Mouse (Mus musculus) kidney, embryonic 15.5 days (tissue): ENCODE results near the gene Gm9639. TPM values are rescaled to one million over a fixed set of nuclear protein-coding genes. Genes with fewer than 3 reads are reported as not detected.
"Not testable (repeated sequence)": the region's sequence is repeated elsewhere in the genome, so short reads cannot be mapped to it uniquely, and the experiment has no call there.

Experiments
- ATAC-seq: fragments of 200-750 bp; cut with Nextera tagmentation; replicated peaks from 2 replicates; pipeline ENCODE4 v1.8.0; 2017; ENCODE audit warnings: moderate TSS enrichment; ENCODE audit not compliant: low FRiP score
- H3K27ac ChIP-seq: fragments of 300-500 bp; sonication (generic); 2 replicates; pipeline ENCODE4 v1.5.1; 2015; ENCODE audit warnings: mild to moderate bottlenecking, inconsistent platforms
- H3K27me3 ChIP-seq: fragments of 300-500 bp; sonication (generic); 2 replicates; pipeline ENCODE4 v1.6.1; 2015; ENCODE audit warnings: inconsistent platforms
- H3K36me3 ChIP-seq: fragments of 300-500 bp; sonication (generic); 2 replicates; pipeline ENCODE4 v1.6.1; 2015; ENCODE audit warnings: inconsistent platforms
- H3K4me1 ChIP-seq: fragments of 300-500 bp; sonication (generic); 2 replicates; pipeline ENCODE4 v1.6.1; 2015; ENCODE audit warnings: inconsistent platforms
- H3K4me2 ChIP-seq: fragments of 300-500 bp; sonication (generic); 2 replicates; pipeline ENCODE4 v1.6.1; 2015; ENCODE audit warnings: moderate library complexity, mild to moderate bottlenecking, inconsistent platforms
- H3K4me3 ChIP-seq: fragments of 300-500 bp; sonication (generic); replicated peaks from 2 replicates; pipeline ENCODE4 v1.5.1; 2015; ENCODE audit warnings: mild to moderate bottlenecking, inconsistent platforms
- H3K9ac ChIP-seq: fragments of 300-500 bp; sonication (generic); 2 replicates; pipeline ENCODE4 v1.6.1; 2015; ENCODE audit warnings: mild to moderate bottlenecking, inconsistent platforms
- H3K9me3 ChIP-seq: fragments of 300-500 bp; sonication (generic); replicated peaks from 2 replicates; pipeline ENCODE4 v1.6.1; 2016; ENCODE audit warnings: inconsistent platforms
- WGBS: fragments of 180-500 bp; shearing (Covaris S2); methylation state at CpG from one replicate; pipeline ENCODE4 v1.1.7; 2015; ENCODE audit warnings: mixed read lengths; 5-methylcytosine and 5-hydroxymethylcytosine counted together
- polyA plus RNA-seq: library from polyadenylated mRNA; unstranded; fragments of >200 nt; fragmentation: Nextera tagmentation; extraction: Ambion mirVana; gene quantifications from 2 replicates; pipeline ENCODE4 v1.2.1, GENCODE M21; 2015

The Gm9639 gene
- polyA plus RNA-seq: not detected in 2 replicates

DNA sequence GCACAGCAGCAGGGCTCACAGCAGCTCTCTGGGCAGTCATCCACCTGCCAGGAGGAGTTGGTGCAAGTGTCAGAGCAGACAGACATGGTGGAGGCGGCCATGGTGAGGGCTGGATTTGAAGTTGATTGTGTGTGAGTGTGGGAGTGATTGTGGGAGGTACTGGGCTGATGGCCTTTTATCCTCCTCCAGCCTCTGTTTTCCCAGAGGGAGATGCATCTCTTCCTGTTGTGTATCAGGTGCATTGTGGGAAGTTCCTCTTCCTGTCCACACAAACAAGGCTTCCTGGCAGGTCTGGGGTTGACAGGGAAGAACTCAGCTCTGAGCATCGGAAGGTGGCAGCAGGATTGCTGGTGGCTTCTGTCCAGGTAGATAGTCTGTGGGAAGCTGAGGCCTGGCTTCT lies at the start of gene Gm9639:
Gene Gm9639, minus strand, starts transcription at position 101 of the 400 bp plus-strand sequence.
- H3K4me1 ChIP-seq: 0 out of 2 replicates have a peak, but pooled peaks cover 2% of the 10 kb centered on the region
- no peak within 1 kb of the TSS for H3K27ac ChIP-seq
- H3K9ac ChIP-seq: no peak within 1 kb of the TSS
- no peak within 1 kb of the TSS for H3K4me3 ChIP-seq
- ATAC-seq: no peak
- H3K9me3 ChIP-seq: no peaks in the 10 kb centered on the region
- H3K4me2 ChIP-seq: no peak within 1 kb of the TSS
- no peaks in the 10 kb centered on the region for H3K36me3 ChIP-seq
- no peaks in the 10 kb centered on the region for H3K27me3 ChIP-seq
- 39% methylated on average over 2 of the region's 2 CpGs for WGBS

DNA sequence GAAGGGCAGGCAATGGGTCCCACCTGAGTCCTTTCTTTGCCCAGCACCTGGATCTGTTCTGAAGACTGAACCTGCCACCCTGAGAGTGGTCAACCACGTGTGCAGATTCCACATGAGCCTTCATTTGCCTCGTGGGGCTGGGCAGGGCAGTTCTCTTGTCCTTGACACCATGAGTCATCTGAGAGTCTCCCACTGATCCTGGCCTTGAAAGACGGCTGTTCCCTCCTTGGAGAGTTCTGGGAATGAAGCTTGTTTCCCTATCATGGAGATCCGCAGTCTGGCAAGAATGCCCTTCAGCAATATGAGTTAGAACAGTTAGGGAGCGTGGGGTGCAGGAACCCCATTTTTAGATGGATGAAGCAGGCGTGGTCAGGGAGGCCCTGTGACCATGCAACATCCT lies 44.1 kb upstream of the Gm9639 start:
- Histone ChIP-seq H3K27ac (no peak overlapping the region), H3K27me3 (no peaks in the 10 kb centered on the region), H3K4me2 (no peak overlapping the region), H3K9ac (no peak overlapping the region), H3K4me1 (no peaks in the 10 kb centered on the region), H3K36me3 (no peaks in the 10 kb centered on the region), H3K4me3 (no peak overlapping the region), H3K9me3 (no peaks in the 10 kb centered on the region)
- no peak for ATAC-seq
- WGBS: 70% methylated on average over 6 of the region's 6 CpGs

DNA sequence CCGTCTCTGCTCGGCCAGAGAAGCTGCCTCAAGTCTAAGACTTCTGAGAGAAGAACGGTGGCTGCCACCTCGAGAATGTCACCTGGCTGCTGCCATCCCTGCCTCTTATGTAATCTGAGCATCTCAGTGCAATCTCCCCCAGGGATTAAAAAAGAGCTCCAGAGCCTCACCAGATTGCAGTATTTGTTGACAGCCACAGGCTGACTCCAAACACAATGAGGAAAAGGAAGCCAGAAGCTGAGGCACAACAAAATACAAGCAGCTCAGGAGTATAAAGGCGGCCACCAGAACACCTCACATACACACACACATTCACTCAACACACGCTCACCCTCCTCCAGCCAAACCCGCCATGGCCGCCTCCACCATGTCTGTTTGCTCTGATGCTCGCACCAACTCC lies 40.8 kb upstream of the Gm9639 start, which contains the start of gene Krtap10-10:
Gene Krtap10-10, plus strand, starts transcription at position 301 of the 400 bp plus-strand sequence.
- no peaks in the 10 kb centered on the region for H3K36me3 ChIP-seq
- WGBS: 70% methylated on average over 9 of the region's 9 CpGs
- no peak within 1 kb of the TSS for H3K4me3 ChIP-seq
- H3K27me3 ChIP-seq: no peaks in the 10 kb centered on the region
- no peak within 1 kb of the TSS for H3K4me2 ChIP-seq
- no peak for ATAC-seq
- no peaks in the 10 kb centered on the region for H3K4me1 ChIP-seq
- no peak within 1 kb of the TSS for H3K27ac ChIP-seq
- H3K9me3 ChIP-seq: no peaks in the 10 kb centered on the region
- H3K9ac ChIP-seq: no peak within 1 kb of the TSS

DNA sequence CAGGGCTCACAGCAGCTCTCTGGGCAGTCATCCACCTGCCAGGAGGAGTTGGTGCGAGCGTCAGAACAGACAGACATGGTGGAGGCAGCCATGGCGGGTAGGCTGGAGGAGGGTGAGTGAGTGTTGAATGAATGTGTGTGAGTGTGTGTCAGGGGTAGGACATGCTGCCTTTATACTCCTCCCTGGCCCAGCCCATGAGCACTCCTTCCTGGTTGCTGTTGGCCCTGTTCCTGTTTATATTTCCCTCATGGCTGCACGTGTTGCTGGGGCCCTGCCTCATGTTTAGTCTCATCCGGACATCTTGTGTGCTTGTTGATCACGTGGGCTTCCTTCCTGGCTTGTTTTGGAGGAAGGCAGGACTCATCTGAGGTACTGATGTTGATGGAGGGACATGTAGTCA lies 32.1 kb upstream of the Gm9639 start, which contains the start of gene Krtap10-4:
Gene Krtap10-4, minus strand, starts transcription at position 145 of the 400 bp plus-strand sequence.
- Histone ChIP-seq H3K9me3 (no peaks in the 10 kb centered on the region), H3K36me3 (no peaks in the 10 kb centered on the region), H3K27me3 (no peaks in the 10 kb centered on the region), H3K9ac (no peak within 1 kb of the TSS), H3K27ac (no peak within 1 kb of the TSS), H3K4me2 (no peak within 1 kb of the TSS), H3K4me3 (no peak within 1 kb of the TSS), H3K4me1 (no peaks in the 10 kb centered on the region)
- WGBS: 61% methylated on average over 6 of the region's 6 CpGs
- no peak for ATAC-seq

DNA sequence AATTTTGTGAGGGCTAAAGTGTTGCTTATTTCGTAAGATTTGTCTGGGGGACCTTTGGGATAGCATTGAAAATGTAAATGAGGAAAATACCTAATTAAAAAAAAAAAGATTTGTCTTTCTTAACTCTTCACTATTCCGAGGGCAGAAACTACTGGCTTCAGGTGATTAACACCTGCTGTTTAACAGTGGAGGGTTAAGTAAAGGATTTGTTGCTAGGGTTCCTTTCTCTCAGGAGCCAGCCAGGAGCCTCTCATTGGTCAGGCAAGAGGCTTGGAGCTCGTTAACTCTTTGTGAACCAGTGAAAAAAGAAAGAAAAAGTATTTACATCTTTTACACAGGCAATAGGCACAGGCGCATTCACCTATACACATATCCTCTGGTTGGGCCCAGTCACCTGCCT lies 24.3 kb upstream of the Gm9639 start:
- H3K27me3 ChIP-seq: no peaks in the 10 kb centered on the region
- H3K9ac ChIP-seq: no peak overlapping the region
- no peak for ATAC-seq
- no peaks in the 10 kb centered on the region for H3K36me3 ChIP-seq
- no peaks in the 10 kb centered on the region for H3K4me1 ChIP-seq
- H3K9me3 ChIP-seq: no peaks in the 10 kb centered on the region
- H3K4me2 ChIP-seq: no peak overlapping the region
- H3K27ac ChIP-seq: no peak overlapping the region
- WGBS: 51% methylated on average over 4 of the region's 4 CpGs
- H3K4me3 ChIP-seq: no peak overlapping the region

DNA sequence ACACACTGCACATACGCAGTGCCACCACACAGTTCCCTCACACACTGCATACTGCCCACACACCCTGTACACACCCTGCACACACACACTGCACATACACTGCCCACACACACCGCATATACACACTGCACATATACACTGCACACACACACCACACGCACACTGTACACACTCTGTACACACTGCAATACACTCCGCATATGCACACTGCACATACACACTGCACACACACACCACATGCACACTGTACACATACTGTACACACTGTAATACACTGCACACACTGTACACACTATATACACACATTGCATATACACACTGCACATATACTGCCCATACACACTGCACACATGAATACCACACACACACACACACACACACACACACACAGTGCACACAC lies 23.6 kb upstream of the Gm9639 start:
- H3K9ac ChIP-seq: no peak overlapping the region
- no peak overlapping the region for H3K27ac ChIP-seq
- no peak for ATAC-seq
- no peaks in the 10 kb centered on the region for H3K4me1 ChIP-seq
- H3K9me3 ChIP-seq: no peaks in the 10 kb centered on the region
- no peak overlapping the region for H3K4me3 ChIP-seq
- H3K36me3 ChIP-seq: no peaks in the 10 kb centered on the region
- H3K27me3 ChIP-seq: no peaks in the 10 kb centered on the region
- 96% methylated on average over 4 of the region's 4 CpGs for WGBS
- H3K4me2 ChIP-seq: no peak overlapping the region

DNA sequence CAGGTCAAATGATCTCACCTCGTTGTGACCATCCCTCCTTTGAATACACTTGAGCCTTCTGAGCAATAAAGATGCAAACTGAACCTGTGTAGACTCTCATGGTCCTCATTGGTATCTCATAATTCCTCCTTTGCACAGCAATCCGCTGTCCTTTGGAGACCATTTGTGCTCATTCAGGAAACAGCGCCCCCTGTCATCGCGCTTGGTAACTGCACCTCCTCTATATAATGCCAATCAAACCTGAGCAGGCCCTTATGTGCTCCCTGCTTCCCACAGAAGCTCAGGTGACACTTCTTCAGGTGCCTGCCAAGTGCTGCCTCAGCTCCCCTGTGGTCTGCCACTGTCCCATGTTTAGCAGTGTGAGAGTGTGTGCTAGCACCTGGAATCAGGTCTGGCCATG lies 20.6 kb upstream of the Gm9639 start:
- 30% methylated on average over 5 of the region's 5 CpGs for WGBS

DNA sequence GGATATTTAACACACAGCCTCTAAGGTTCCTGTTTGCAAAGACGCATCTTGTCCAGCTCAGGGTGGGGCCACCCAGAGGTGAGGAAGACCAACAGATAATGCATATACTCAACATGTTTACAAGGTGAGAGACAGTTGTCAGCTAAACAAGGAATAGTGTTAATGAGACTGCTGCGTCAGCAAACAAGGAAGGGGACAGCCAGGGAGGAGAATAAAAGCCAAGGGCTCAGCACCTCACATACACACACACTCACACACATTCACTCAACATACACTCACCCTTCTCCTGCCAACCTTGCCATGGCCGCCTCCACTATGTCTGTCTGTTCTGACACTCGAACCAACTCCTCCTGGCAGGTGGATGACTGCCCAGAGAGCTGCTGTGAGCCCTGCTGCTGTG lies 19.5 kb upstream of the Gm9639 start, which contains the start of gene Gm2696:
Gene Gm2696, plus strand, starts transcription at position 301 of the 400 bp plus-strand sequence.
- no peaks in the 10 kb centered on the region for H3K36me3 ChIP-seq
- H3K27ac ChIP-seq: no peak within 1 kb of the TSS
- no peaks in the 10 kb centered on the region for H3K27me3 ChIP-seq
- ATAC-seq: no peak
- 53% methylated on average over 4 of the region's 4 CpGs for WGBS
- no peaks in the 10 kb centered on the region for H3K4me1 ChIP-seq
- no peaks in the 10 kb centered on the region for H3K9me3 ChIP-seq
- H3K9ac ChIP-seq: no peak within 1 kb of the TSS
- no peak within 1 kb of the TSS for H3K4me2 ChIP-seq
- H3K4me3 ChIP-seq: no peak within 1 kb of the TSS

More for the DNA sequence above, 20.6 kb upstream of the Gm9639 start:
- Histone ChIP-seq H3K4me1 (no peaks in the 10 kb centered on the region), H3K9me3 (no peaks in the 10 kb centered on the region), H3K4me2 (no peak overlapping the region), H3K27me3 (no peaks in the 10 kb centered on the region), H3K36me3 (no peaks in the 10 kb centered on the region), H3K27ac (no peak overlapping the region), H3K9ac (no peak overlapping the region), H3K4me3 (no peak overlapping the region)
- ATAC-seq: no peak

DNA sequence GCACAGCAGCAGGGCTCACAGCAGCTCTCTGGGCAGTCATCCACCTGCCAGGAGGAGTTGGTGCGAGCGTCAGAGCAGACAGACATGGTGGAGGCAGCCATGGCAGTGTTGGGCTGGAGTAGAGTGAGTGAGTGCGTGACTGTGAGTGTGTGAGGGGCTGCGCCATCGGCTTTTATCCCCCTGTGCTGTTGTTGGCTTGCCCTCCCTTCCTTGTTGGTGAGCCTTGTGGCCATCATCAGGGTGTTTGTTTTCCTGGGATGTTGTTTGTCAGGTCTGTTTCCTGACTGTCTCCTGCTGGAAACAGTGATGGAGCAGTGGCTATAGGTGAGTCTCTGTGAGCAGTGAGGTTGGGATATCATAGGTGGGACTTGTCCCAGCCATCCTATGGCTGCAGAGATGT lies 16.9 kb upstream of the Gm9639 start, which contains the start of gene Gm9507:
Gene Gm9507, minus strand, starts transcription at position 101 of the 400 bp plus-strand sequence.
- ATAC-seq: no peak
- Histone ChIP-seq H3K4me2 (no peak within 1 kb of the TSS), H3K9ac (no peak within 1 kb of the TSS), H3K4me1 (no peaks in the 10 kb centered on the region), H3K27me3 (no peaks in the 10 kb centered on the region), H3K27ac (no peak within 1 kb of the TSS), H3K4me3 (no peak within 1 kb of the TSS), H3K36me3 (no peaks in the 10 kb centered on the region), H3K9me3 (no peaks in the 10 kb centered on the region)
- WGBS: 68% methylated on average over 5 of the region's 5 CpGs

DNA sequence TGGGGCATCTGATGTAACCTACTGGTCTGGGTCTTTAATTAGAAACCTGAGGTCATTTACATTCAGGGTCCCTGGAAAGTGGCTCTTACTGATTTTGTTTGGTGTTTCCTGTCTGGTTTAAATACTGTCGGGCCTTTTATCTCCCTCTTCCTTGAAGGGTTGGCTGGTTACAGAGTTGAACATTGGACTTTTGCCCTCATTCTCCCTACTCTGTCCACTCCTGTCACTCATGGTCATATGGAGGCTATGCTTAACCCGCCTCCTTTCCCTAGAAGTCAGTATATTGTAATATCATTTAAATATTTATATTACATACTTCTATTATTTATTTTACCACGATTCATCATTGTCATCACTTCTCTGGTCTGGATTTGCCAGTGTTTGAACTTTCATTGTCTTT lies 9.2 kb upstream of the Gm9639 start:
- Histone ChIP-seq H3K36me3 (no peaks in the 10 kb centered on the region), H3K27me3 (no peaks in the 10 kb centered on the region), H3K4me1 (no peaks in the 10 kb centered on the region), H3K9me3 (no peaks in the 10 kb centered on the region), H3K4me2 (no peak overlapping the region), H3K4me3 (no peak overlapping the region), H3K27ac (no peak overlapping the region), H3K9ac (no peak overlapping the region)
- ATAC-seq: no peak
- 84% methylated on average over 3 of the region's 3 CpGs for WGBS

DNA sequence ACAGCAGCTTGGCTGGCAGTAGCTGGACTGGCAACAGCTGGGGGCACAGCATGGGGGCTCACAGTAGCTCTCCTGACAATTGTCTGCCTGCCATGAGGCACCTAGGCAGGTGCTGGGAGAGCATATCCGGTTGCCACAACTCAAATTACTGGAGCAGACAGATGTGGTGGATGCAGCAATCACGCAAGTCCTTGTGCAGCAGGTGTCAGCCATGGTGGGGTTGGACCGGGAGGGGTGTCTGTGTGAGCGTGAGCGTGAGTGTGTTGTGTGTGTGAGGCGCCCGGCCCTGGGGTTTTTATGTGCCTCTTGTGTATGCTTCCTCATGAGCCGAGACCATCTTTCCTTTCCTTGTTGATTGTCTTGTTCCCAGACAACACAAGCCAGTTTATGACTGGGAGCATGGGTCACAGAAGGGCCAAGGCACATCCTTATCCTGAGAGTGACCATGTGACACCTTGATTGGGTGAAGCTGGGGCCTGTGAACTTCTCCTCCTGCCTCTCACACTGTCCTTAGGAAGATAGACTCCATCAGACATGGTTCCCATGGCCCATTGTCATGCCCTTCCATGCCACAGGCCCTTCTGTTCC lies 4.1 kb upstream of the Gm9639 start, which contains the start of gene Gm19668:
Gene Gm19668, minus strand, starts transcription at position 213 of the 588 bp plus-strand sequence.
- no peak within 1 kb of the TSS for H3K27ac ChIP-seq
- H3K4me1 ChIP-seq: 0 out of 2 replicates have a peak, but pooled peaks cover 2% of the 10 kb centered on the region
- no peaks in the 10 kb centered on the region for H3K9me3 ChIP-seq
- H3K27me3 ChIP-seq: no peaks in the 10 kb centered on the region
- H3K4me2 ChIP-seq: no peak within 1 kb of the TSS
- H3K36me3 ChIP-seq: no peaks in the 10 kb centered on the region
- 46% methylated on average over 8 of the region's 8 CpGs for WGBS
- no peak within 1 kb of the TSS for H3K4me3 ChIP-seq
- no peak within 1 kb of the TSS for H3K9ac ChIP-seq
- ATAC-seq: no peak

DNA sequence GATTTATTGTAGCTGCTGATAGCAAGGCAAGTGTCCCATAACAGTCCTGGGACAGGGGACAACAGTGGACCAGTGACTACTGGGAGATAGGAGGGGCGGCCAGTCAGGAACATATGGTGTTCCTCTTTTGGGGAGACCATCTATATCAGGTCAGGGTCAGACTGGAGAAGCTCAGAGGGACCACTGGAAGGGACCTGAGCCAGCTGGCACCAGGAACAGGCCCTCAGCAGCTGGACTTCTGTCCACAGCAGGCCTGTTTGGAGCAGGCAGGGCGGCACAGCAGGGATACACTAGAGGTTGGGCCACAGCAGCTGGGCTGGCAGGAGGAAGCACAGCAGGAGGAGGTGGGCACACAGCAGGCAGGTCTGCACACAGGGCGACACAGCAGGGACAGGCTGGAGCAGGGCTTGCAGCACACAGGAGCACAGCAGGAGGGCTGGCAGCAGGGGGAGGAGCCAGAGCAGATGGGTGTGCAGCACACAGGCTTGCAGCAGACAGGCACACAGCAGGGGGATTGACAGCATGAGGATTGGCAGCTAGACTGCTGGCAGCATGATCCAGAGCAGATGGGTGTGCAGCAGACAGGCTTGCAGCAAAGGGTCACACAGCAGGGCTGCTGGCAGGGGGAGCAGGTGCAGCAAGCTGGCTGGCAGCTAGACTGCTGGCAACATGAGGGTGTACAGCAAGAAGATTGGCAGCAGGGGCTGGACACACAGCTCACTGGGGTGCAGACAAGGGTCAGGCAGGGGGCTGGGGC lies 3.5 kb upstream of the Gm9639 start:
- not testable (repeated sequence) for H3K27me3 ChIP-seq, H3K4me1 ChIP-seq, H3K9ac ChIP-seq, H3K9me3 ChIP-seq, ATAC-seq, H3K4me3 ChIP-seq, H3K27ac ChIP-seq, H3K36me3 ChIP-seq, H3K4me2 ChIP-seq
- WGBS: 47% methylated on average over 3 of the region's 3 CpGs
